Mouse (Mus musculus): ENCODE data around the gene Kdm4b. TPM values are rescaled to one million over a fixed set of nuclear protein-coding genes. Genes with fewer than 3 reads are reported as not detected.

Gene Kdm4b
- total RNA-seq (2022), result 10 to 100 TPM; 66.8 to 85.2 (median 76.9) TPM

DNA sequence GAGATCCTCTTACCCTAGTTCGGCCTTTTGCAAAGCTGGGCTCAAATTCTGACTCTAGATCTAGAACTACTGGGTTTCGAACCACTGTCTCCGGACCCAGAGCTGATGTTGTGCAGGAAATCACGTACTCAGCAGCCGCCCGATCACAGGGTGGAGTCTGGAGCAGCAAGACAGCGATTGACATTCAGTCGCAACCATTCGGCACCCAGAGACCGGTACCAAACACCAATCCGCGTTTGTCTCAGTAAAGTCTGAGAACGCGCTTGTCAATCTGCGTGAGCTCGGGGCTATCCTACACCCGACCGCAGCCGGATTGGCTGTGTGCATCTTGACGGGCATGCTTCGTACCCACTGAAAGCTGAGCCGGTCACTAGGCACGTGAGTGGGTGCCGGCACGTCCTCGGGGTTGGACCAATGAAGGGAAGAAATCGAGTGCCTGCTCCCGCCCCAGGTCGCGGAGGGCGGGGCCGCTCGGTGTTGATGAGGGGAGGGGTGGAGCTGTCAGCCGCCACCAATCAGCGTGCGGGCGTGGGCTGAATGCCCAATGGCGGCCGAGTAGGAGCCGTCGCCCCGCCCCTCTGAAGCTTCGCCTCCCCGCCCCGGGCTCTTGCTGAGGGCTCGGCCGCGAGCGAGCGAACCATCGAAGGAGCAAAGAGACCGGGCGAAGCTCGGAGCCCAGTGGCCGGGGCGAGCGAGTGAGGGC, at the start of gene Kdm4b:
Gene Kdm4b, plus strand, starts transcription at position 613 of the 703 bp plus-strand sequence.
- DNase-seq (ENCODE audit: low spot score in 2 of 2), result peak; percentile 99 to 100

DNA sequence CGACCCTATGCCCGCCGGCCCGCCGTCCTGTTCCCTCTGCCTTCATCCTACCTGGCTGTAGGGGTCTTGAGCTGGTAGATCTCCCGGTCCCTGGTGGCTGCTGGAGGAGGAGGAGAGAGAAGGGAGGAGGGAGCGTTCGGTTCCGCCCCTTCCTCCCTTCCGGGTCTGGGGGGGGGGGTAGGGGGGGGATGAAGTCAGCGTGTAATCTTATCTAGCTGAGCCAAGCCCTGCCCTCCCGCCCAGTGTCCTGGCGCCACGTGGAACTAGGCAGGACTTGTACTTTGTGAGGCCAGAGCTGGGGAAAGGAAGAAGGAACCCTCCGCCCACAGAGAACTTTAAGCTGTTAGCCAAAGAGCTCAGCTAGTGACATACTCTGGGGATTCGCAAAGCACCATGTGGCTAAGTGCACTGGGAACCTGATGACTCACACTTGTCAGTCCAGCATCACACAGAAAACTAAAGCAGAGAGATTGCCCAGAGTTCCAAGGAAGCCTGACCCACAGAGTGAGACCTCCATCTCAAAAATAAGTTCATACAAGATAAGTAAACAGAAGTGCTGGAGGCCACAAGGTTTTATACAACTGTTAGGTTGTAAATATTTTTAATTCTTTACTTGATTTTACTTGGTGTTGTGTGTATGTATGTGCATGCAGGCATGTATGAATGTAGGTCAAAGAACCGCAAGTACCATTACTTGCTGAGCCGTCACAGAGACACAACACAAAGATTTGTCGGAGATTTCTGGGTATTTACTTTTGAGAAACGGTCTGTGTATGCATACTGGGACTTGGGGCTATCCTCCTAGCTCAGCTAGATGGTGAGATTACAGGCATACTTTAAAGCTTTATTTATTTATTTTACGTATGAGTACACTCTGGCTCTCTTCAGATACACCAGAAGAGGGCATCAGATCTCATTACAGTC, 49.0 kb upstream of the Kdm4b start, which contains the start of gene Ticam1:
Gene Ticam1, minus strand, starts transcription at position 144 of the 924 bp plus-strand sequence.
- DNase-seq (ENCODE audit: low spot score in 2 of 2), result peak; percentile 78 to 80

- DNase-seq (ENCODE audit: low spot score in 2 of 2), result no peak
Observed at GRCm38 (mm10) chr17:56277567-56277893, 48.3 kb upstream of the Kdm4b start.

- DNase-seq (ENCODE audit: low spot score in 2 of 2), result no peak
Observed at GRCm38 (mm10) chr17:56278340-56278739, 47.5 kb upstream of the Kdm4b start.

GRCm38 (mm10) chr17:56279481-56280155, 46.2 kb upstream of the Kdm4b start:
- no peak for DNase-seq (ENCODE audit: low spot score in 2 of 2)

- DNase-seq (ENCODE audit: low spot score in 2 of 2), result no peak
Observed at GRCm38 (mm10) chr17:56281193-56281592, 44.7 kb upstream of the Kdm4b start.

DNA sequence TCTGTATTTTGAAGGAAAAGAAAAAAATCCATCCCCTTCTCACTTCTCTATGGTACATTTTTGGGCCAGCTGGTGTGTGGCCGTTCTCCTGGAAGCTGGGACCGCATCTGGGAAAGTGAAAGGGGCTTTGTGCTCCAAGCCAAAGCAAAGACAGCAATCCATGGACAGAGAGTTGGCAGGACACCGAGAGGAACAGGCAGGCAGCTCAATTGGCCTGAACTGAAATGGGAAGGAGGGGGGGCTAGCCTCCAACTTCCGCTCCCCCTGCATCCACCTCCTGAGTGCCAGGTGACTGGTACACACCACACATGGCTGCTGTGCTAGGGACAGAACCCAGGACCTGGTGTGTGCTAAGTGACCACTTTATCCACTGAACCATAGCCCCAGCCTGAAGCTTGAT, 43.1 kb upstream of the Kdm4b start:
- peak in 1 of 2 experiments; percentile 69 for DNase-seq (ENCODE audit: low spot score in 2 of 2)

DNA sequence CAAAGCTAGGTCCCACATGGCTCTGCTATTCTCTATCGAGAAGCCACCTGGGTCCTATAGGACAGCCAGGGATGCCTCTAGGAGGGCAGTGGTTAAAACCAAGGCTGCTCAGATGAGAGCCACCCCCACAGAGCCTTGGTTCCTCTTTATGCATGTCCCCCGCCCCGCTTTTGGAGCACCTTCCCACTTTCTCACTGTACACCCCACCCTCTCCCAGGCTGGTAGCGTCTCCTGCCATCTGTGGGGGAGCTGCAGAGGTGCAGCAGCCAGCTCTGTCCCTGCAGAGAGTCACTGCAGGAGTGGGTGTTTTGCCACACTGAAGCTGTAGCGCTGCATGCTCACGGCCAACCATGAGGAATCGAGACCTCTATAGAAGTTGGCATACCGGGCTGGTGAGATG, 42.5 kb upstream of the Kdm4b start:
- DNase-seq (ENCODE audit: low spot score in 2 of 2), result peak in 1 of 2 experiments; percentile 45

- no peak for DNase-seq (ENCODE audit: low spot score in 2 of 2)
Observed at GRCm38 (mm10) chr17:56285995-56286394, 39.9 kb upstream of the Kdm4b start.

DNA sequence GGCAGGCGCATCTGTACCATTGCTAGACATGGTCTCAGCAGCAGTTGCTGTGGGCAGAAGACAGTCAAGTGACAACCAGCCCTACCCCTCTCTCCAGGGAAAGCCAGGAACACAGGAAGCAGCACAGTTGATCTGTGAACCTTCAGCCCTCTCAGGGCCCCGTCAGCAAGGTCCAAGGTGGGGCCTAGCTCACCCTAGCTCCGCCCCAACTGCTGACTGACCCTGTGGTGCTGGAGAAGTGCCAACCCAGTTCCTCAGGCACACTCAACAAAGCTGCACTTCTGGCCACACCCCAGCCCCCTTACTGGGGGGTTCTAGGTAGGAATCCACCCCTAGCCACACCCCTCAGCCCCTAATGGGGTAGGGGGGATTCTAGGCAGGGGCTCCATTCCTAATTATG, 38.0 kb upstream of the Kdm4b start:
- DNase-seq (ENCODE audit: low spot score in 2 of 2), result no peak

DNA sequence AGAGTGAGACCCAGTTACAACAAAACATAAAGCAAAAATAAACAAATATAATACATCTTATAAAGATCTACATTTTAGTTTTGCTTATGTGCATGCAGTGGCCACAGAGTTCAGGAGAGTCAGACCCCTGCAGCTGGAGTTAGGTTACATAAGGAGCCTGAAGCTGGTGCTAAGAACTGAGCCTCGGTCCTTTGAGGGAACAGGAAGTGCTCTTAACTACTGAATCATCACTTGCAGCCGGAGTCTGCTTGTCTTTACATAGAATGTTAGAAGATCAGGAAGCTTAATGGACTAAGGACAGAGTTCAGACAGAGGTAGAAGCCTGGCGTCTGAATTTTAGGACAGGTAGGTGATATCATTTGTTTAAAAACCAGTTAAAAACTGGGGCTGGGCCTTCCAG, 37.0 kb upstream of the Kdm4b start:
- no peak for DNase-seq (ENCODE audit: low spot score in 2 of 2)

DNA sequence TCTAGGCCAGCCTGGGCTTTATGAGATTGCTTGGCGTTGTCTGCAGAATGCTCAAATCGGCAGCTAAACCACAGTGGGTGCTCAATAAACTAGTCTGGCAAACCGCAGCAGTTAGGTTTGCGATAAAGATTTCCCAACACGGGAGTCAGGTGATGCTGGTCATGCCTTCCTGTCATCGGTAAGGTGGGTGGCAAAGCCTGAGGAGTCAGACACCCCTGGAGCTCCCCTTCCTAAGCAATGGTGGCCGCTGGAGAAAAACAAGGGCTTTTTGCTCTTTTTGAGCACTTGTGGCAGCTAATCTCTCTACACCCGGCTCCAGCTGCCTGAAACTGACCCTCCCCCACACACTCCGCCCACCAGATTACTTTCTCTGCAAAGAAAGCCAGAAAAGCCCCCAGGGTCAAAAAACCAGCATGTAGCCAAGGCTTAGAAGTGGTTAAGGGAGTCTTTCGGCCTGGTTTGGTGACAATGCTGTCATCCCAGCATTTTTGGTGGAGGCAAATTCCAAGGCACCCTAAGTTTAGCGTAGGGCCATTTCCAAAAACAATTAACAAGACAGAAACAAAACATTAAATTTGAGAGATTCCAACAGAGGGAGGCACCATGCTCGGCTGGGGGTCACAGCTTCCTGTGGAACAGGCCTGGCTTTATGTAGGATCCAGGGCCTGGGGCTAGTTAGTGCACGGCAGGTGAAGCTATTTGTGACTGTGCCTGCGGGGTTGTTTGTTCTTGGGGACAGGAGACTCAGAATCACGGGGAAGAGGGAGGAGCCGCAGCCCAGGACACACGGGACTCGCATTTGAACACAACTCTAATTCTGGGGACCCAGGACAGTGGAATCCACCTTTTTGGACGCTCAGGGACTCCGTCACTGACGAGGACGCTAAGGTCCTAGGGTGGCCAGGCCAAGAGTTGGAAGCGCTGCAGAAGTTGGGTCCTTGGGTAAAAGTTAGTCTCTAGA, 36.2 kb upstream of the Kdm4b start:
- DNase-seq (ENCODE audit: low spot score in 2 of 2), result no peak

DNA sequence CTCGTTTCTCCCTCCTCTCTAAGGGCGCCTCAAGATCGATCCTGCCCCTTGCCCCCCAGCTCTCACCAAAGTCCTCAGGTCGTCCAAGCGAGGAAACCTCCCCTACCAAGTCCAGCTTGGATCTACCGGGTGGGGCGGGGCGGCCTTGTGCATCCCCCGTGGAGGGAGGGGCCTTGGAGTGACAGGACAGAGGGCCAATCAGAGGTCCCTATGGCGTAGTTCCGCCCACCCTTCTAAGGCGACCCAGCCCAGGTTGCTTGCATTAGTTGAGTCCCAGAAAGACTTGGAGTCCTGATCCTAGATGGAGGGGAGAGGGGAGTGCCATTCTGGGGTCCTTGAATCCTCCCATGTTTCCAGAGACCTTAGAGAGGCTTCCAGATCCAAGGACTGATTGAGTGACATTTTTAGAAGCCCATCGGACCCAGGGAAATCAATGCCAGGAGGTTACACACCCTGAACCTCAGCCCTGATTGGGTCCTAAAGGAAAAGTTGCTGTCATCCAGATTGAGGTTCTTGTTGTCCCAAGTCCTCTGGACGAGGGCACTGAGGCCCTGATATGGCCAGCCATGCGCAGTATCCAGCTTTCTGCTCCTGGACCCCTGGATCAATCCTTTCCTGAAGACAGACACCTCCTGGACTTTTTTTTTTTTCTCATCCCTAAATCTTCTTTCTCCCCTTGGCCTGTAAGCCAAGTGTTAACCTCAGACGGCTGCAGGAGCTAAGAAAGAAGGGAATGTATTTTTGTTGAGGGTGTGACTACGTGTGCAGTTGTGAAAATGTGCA, 35.3 kb upstream of the Kdm4b start:
- peak; percentile 52 to 76 for DNase-seq (ENCODE audit: low spot score in 2 of 2)

GRCm38 (mm10) chr17:56291171-56291511, 34.7 kb upstream of the Kdm4b start:
- DNase-seq (ENCODE audit: low spot score in 2 of 2), result peak; percentile 71

GRCm38 (mm10) chr17:56291826-56292475, 33.9 kb upstream of the Kdm4b start:
- no peak for DNase-seq (ENCODE audit: low spot score in 2 of 2)

GRCm38 (mm10) chr17:56292531-56293222, 33.2 kb upstream of the Kdm4b start, which contains the start of gene Plin3:
Gene Plin3, minus strand, starts transcription at chr17:56292873.
- DNase-seq (ENCODE audit: low spot score in 2 of 2), result no peak

DNA sequence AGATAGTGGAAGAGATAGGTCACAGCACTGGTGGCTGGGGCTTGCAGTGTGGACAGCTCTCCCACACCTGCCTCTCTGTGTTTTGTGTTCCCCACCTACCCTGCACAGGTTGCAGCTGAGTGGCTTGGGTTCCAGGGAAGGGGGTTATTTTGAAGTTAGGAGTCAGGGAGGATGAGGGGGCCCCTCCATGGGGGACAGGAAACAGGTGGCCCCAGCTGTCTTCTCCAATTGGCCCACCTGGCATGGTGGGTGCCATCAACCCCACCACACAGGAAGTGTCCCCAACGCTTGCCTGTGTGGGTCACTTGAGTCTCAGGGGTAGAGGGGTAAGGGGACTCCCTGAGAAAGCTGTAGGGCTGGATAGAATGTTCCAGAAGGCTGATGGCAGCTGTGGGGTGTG, 32.6 kb upstream of the Kdm4b start:
- DNase-seq (ENCODE audit: low spot score in 2 of 2), result no peak

DNA sequence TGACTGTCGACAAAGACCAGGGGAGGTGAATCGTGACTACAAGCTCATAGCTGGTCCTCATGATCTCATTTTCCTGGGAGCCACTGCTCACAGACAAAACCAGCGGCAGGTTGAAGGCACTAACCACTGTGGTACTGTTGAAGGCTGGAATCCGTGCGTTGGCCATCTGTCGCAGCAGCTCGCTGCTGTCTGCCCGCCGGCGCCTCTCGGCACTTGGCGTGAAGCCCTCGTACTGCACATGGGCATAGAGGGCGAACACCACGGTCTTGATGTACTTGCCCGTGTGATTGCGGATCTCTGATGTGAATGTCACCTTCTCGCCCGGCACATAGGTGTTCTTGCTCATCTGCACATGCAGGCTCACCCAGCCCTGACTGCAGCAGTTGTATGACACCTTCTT, 31.6 kb upstream of the Kdm4b start:
- DNase-seq (ENCODE audit: low spot score in 2 of 2), result peak in 1 of 2 experiments; percentile 57

- no peak for DNase-seq (ENCODE audit: low spot score in 2 of 2)
Observed at GRCm38 (mm10) chr17:56296201-56296600, 29.7 kb upstream of the Kdm4b start.

Data from layer of hippocampus, adult 8-10 months (tissue).